Mouse (Mus musculus) B cell, adult 2 months (primary cell): ENCODE measurements around the gene Olfr1283.
"Not testable (repeated sequence)": the region's sequence is repeated elsewhere in the genome, so short reads cannot be mapped to it uniquely, and the experiment has no call there.

ENCODE experiments used
- DNase-seq, 2 experiments: peaks; one replicate each; pipeline ENCODE4 v3.0.0; 2022

Gene Olfr1283

DNA sequence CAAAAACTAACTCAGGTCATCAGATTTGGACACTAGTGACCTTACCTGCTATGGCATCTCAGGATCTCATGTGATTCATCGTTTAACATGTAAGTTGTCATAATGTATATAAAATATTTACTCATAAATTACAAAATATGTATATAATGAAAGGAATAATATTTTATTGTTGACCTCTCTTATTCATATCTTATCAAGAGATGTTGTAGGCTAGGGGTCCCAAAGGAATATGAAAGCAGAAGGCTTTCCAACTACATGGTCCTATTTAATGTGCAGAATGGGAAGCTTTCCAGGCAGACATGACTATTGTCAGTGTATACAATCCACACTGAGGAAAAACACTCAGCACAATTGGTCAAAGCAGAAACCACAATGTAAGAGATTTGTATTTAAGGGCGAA lies at the start of gene Olfr1283:
Gene Olfr1283, plus strand, starts transcription at position 301 of the 400 bp plus-strand sequence.
- DNase-seq = no peak

DNA sequence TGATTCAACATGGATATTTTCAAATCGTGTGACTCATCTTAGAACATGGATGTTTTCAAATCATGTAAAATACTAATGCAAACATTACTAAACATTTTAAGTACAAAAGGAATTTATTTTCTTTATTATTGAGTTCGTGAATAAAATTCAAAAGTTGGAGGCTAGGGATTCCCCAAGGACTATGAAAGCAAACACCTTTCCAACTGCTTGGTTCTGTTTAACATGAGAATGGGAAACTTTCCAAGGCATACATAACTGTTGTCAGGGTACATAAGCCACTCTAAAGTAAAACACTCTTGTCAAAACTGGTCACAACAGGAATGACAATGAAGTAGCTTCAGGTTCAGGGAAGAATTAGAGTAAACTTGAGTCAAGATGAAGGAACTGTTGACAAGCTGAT lies 40.4 kb upstream of the Olfr1283 start, which contains the start of gene Olfr1281:
Gene Olfr1281, plus strand, starts transcription at position 301 of the 400 bp plus-strand sequence.
- DNase-seq = no peak

DNA sequence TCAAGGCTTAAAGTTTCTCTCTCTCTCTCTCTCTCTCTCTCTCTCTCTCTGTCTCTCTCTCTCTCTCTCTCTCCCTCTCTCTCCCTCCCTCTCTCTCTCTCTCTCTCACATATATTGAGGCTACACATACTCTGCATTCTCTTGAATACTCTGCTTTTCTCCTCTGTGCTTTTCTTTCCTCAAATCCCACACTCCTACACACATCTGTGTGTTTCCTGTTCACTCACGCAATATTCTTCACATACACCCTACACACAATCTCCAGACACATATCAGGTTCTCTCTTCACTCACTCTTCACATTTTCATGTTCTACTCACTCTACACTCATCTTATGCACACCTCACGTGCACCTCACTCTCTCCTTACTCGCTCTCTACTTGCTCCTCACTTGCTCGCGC lies 32.9 kb upstream of the Olfr1283 start:
- DNase-seq = not testable (repeated sequence)

DNA sequence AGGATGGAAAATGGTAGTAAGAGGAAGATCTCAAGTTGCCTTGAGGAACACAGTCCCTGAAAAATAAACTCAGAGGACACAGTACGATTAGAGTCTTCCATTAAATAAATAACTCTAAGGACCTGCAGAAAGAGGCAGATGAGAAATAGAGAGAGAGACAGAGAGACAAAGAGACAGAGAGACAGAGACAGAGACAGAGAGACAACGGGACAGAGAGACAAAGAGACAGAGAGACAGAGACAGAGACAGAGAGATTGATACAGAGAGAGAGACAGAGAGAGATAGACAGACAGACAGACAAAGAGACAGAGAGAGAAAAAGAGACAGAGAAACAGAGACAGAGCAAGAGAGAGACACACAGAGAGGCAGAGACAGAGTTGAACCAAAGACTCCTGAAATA lies 30.6 kb upstream of the Olfr1283 start, which contains the start of gene Olfr1282:
Gene Olfr1282, minus strand, starts transcription at position 101 of the 400 bp plus-strand sequence.
- no peak for DNase-seq

DNA sequence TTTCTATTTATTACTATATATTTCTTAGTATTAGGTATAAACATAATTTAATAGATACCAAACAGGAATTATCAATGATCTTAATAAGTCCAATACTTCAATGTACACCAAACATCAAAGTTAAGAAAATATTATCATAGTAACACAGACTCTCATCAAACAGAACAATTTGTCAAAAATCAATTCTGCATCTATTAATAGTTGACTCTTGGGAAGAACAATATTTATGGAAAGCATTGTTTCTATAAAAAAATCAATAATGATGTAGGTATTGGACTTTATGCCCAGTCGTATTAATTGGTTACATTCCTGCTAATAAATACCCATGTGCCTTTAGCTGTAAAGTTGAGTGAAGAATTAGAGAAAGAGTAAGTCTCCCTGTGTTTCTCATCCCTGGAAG lies 8.6 kb downstream of the Olfr1283 start, which contains the start of gene Olfr1284:
Gene Olfr1284, plus strand, starts transcription at position 301 of the 400 bp plus-strand sequence.
- no peak for DNase-seq
